Mouse (Mus musculus) heart, embryonic 14.5 days (tissue): ENCODE data around the gene Sost. TPM values are rescaled to one million over a fixed set of nuclear protein-coding genes. Genes with fewer than 3 reads are reported as not detected.
A peak's percentile ranks its signal among the peaks of the same experiment; 100 is the strongest.

ENCODE experiments used
- ATAC-seq: fragments of 200-750 bp; cut with Nextera tagmentation; 2 replicates; pipeline ENCODE4 v1.8.0; 2017; ENCODE audit warnings: low read depth, moderate TSS enrichment; ENCODE audit not compliant: insufficient number of reproducible peaks, insufficient read depth, low FRiP score
- H3K27ac ChIP-seq, 2 experiments: fragments of 200-500 bp in 1 of 2; fragments of 300-500 bp in 1 of 2; sonication (generic) in 1 of 2; replicated peaks in 1 of 2; 2 replicates each; pipeline ENCODE4 v1.5.1; 2012 to 2014; ENCODE audit warnings: low read depth in 2 of 2, low read length in 2 of 2, control low read depth in 1 of 2, mild to moderate bottlenecking in 1 of 2, mixed read lengths in 1 of 2; ENCODE audit not compliant: control insufficient read depth in 1 of 2, insufficient read depth in 1 of 2
- H3K27me3 ChIP-seq: fragments of 300-500 bp; sonication (generic); 2 replicates; pipeline ENCODE4 v1.6.1; 2014; ENCODE audit warnings: mild to moderate bottlenecking, low read length, control low read depth; ENCODE audit not compliant: control insufficient read depth, insufficient read depth
- H3K36me3 ChIP-seq: fragments of 300-500 bp; sonication (generic); 2 replicates; pipeline ENCODE4 v1.6.1; 2014; ENCODE audit warnings: mild to moderate bottlenecking, control low read depth, low read length, mixed read lengths; ENCODE audit not compliant: control insufficient read depth, insufficient read depth
- H3K4me1 ChIP-seq, 2 experiments: fragments of 200-500 bp in 1 of 2; fragments of 300-500 bp in 1 of 2; sonication (generic) in 1 of 2; 2 replicates each; pipeline ENCODE4 v1.6.1; 2012 to 2014; ENCODE audit warnings: low read length in 2 of 2, control low read depth in 1 of 2, mixed read lengths in 1 of 2; ENCODE audit not compliant: control insufficient read depth in 2 of 2, insufficient read depth in 2 of 2
- H3K4me2 ChIP-seq: fragments of 300-500 bp; sonication (generic); 2 replicates; pipeline ENCODE4 v1.6.1; 2014; ENCODE audit warnings: mild to moderate bottlenecking, low read length
- H3K4me3 ChIP-seq, 2 experiments: fragments of 200-500 bp in 1 of 2; fragments of 300-500 bp in 1 of 2; sonication (generic) in 1 of 2; 2 replicates each; pipeline ENCODE4 v1.5.1; 2012 to 2014; ENCODE audit warnings: low read length in 2 of 2, mild to moderate bottlenecking in 2 of 2, control low read depth in 1 of 2, low read depth in 1 of 2, moderate library complexity in 1 of 2; ENCODE audit not compliant: control insufficient read depth in 1 of 2, insufficient read depth in 1 of 2
- H3K9ac ChIP-seq: fragments of 300-500 bp; sonication (generic); 2 replicates; pipeline ENCODE4 v1.6.1; 2014; ENCODE audit warnings: mild to moderate bottlenecking, low read length
- H3K9me3 ChIP-seq: fragments of 300-500 bp; sonication (generic); 2 replicates; pipeline ENCODE4 v1.6.1; 2016; ENCODE audit warnings: low read length, control low read depth; ENCODE audit not compliant: control insufficient read depth
- WGBS: fragments of 180-500 bp; shearing (Covaris S2); extraction: QIAGEN DNeasy Blood & Tissue Kit; methylation state at CpG from one replicate; pipeline ENCODE4 v1.1.7; 2014; 5-methylcytosine and 5-hydroxymethylcytosine counted together
- polyA plus RNA-seq: library from polyadenylated mRNA; unstranded; fragments of >200 nt; fragmentation: Nextera tagmentation; extraction: Ambion mirVana; gene quantifications from 2 replicates; pipeline ENCODE4 v1.2.1, GENCODE M21; 2014

Sost gene
- polyA plus RNA-seq, 1 experiment from 2014 or later, result 0.55 TPM

DNA sequence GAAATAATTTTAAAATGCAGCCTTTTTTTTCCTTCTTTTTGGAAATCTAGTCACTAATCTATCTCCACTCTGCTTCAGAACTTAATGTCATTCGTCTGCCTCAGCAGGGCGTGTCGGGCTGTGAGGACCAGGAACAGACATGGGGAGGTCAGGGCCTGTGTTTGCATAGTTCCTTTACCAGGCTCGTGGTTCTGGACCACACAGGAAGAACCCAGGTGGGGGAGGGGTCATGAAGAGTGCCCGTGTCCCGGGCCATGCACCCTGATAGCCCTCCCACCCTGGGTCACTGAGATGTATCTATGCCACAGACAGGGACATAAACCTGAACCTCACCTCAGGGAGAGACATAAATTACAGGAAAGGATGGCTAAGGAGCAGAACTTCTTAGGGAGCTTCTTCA lies 7.4 kb upstream of the Sost start:
- Histone ChIP-seq H3K36me3 (peaks cover 72% of the 10 kb centered on the region), H3K4me1 (0 out of 4 replicates have a peak, but pooled peaks cover 0 to 2% of the 10 kb centered on the region in 2 experiments), H3K27me3 (no peaks in the 10 kb centered on the region), H3K4me2 (no peak overlapping the region), H3K9ac (no peak overlapping the region), H3K4me3 (no peak overlapping the region), H3K27ac (no peak overlapping the region), H3K9me3 (peaks cover 3% of the 10 kb centered on the region; the same call in 1 of the 2 replicates)
- ATAC-seq, result no peak
- WGBS, result 57% methylated on average over 6 of the region's 6 CpGs

DNA sequence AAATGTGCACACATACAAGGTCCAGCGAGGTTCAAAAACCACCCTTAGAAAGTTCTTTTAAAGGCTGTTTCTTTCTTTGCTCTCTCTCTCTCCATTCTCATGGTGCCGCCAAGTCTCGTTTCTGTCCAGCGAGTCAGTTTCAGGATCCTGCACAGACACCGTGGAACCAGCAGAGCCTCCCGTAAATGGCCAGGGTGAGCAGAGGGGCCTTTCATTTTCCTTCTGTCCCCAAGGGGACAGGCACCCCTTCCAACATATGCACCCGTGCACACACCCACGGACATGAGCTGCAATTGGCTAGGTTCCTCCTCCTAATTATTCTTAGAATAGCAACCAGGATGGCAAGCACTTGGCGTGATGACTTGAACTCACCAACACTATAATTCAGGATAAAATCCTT lies 6.7 kb upstream of the Sost start:
- Histone ChIP-seq H3K36me3 (peaks cover 65% of the 10 kb centered on the region), H3K4me1 (peaks cover 2 to 4% of the 10 kb centered on the region in 2 experiments; a peak in 3 of 4 replicates), H3K9me3 (peaks cover 3% of the 10 kb centered on the region; the same call in 1 of the 2 replicates), H3K4me3 (no peak overlapping the region), H3K9ac (no peak overlapping the region), H3K4me2 (no peak overlapping the region), H3K27ac (no peak overlapping the region), H3K27me3 (no peaks in the 10 kb centered on the region)
- 85% methylated on average over 9 of the region's 9 CpGs for WGBS
- no peak for ATAC-seq

- no peak overlapping the region for H3K4me3 ChIP-seq
- no peak for ATAC-seq
- H3K27me3 ChIP-seq, result no peaks in the 10 kb centered on the region
- H3K9me3 ChIP-seq, result peaks cover 3% of the 10 kb centered on the region; the same call in 1 of the 2 replicates
- 96% methylated on average over 5 of the region's 5 CpGs for WGBS
- no peak overlapping the region for H3K9ac ChIP-seq
- peaks cover 5 to 9% of the 10 kb centered on the region in 2 experiments; a peak in 3 of 4 replicates for H3K4me1 ChIP-seq
- peaks cover 56% of the 10 kb centered on the region for H3K36me3 ChIP-seq
- no peak overlapping the region for H3K27ac ChIP-seq
- no peak overlapping the region for H3K4me2 ChIP-seq
Measured at GRCm38 (mm10) chr11:101972651-101973050, 5.8 kb upstream of the Sost start.

- peaks cover 3% of the 10 kb centered on the region; the same call in 1 of the 2 replicates for H3K9me3 ChIP-seq
- H3K9ac ChIP-seq, result no peak overlapping the region
- H3K4me2 ChIP-seq, result no peak overlapping the region
- 74% methylated on average over 3 of the region's 3 CpGs for WGBS
- H3K4me3 ChIP-seq, result no peak overlapping the region
- peaks cover 53% of the 10 kb centered on the region for H3K36me3 ChIP-seq
- H3K27ac ChIP-seq, result no peak overlapping the region
- H3K4me1 ChIP-seq, result peaks cover 11 to 14% of the 10 kb centered on the region in 2 experiments
- ATAC-seq, result no peak
- no peaks in the 10 kb centered on the region for H3K27me3 ChIP-seq
Measured at GRCm38 (mm10) chr11:101972097-101972496, 5.3 kb upstream of the Sost start.

GRCm38 (mm10) chr11:101971410-101971809 lies 4.6 kb upstream of the Sost start:
- Histone ChIP-seq H3K27ac (no peak overlapping the region), H3K27me3 (peaks cover 5% of the 10 kb centered on the region), H3K4me1 (peaks cover 15 to 21% of the 10 kb centered on the region in 2 experiments), H3K36me3 (peaks cover 46% of the 10 kb centered on the region), H3K9me3 (no peaks in the 10 kb centered on the region), H3K4me3 (no peak overlapping the region), H3K4me2 (no peak overlapping the region), H3K9ac (no peak overlapping the region)
- 31% methylated on average over 3 of the region's 3 CpGs for WGBS
- ATAC-seq, result no peak

GRCm38 (mm10) chr11:101969835-101970234 lies 3.0 kb upstream of the Sost start:
- peaks cover 20% of the 10 kb centered on the region for H3K27me3 ChIP-seq
- H3K9ac ChIP-seq, result no peak overlapping the region
- H3K9me3 ChIP-seq, result no peaks in the 10 kb centered on the region
- H3K4me3 ChIP-seq, result no peak overlapping the region
- no peak for ATAC-seq
- H3K36me3 ChIP-seq, result peaks cover 30% of the 10 kb centered on the region
- peaks cover 16 to 21% of the 10 kb centered on the region in 2 experiments for H3K4me1 ChIP-seq
- no peak overlapping the region for H3K4me2 ChIP-seq
- H3K27ac ChIP-seq, result no peak overlapping the region
- 78% methylated on average over 13 of the region's 13 CpGs for WGBS

- Histone ChIP-seq H3K9ac (no peak overlapping the region), H3K4me3 (no peak overlapping the region), H3K27me3 (peaks cover 27% of the 10 kb centered on the region), H3K27ac (no peak overlapping the region), H3K36me3 (peaks cover 20% of the 10 kb centered on the region), H3K9me3 (no peaks in the 10 kb centered on the region), H3K4me1 (peaks cover 16 to 21% of the 10 kb centered on the region in 2 experiments), H3K4me2 (peak overlapping the region; percentile 12)
- 1% methylated on average over 5 of the region's 5 CpGs for WGBS
- peak; percentile 57 for ATAC-seq
Measured at GRCm38 (mm10) chr11:101968791-101969190, 2.0 kb upstream of the Sost start.

- H3K4me1 ChIP-seq, result peaks cover 16 to 26% of the 10 kb centered on the region in 2 experiments
- H3K27ac ChIP-seq, result peak overlapping the region; percentile 8 to 42; a peak in 3 of 4 replicates
- WGBS, result 14% methylated on average over 7 of the region's 7 CpGs
- peaks cover 15% of the 10 kb centered on the region for H3K36me3 ChIP-seq
- peaks cover 30% of the 10 kb centered on the region for H3K27me3 ChIP-seq
- peak overlapping the region; percentile 12 for H3K4me2 ChIP-seq
- ATAC-seq, result peak; percentile 2; the same call in 1 of the 2 replicates
- H3K9me3 ChIP-seq, result no peaks in the 10 kb centered on the region
- no peak overlapping the region; the same call in 1 of the 2 replicates for H3K9ac ChIP-seq
- no peak overlapping the region for H3K4me3 ChIP-seq
Measured at GRCm38 (mm10) chr11:101968311-101968710, 1.5 kb upstream of the Sost start.
